Mouse (Mus musculus): ENCODE data around the gene 4933405L10Rik.

DNA sequence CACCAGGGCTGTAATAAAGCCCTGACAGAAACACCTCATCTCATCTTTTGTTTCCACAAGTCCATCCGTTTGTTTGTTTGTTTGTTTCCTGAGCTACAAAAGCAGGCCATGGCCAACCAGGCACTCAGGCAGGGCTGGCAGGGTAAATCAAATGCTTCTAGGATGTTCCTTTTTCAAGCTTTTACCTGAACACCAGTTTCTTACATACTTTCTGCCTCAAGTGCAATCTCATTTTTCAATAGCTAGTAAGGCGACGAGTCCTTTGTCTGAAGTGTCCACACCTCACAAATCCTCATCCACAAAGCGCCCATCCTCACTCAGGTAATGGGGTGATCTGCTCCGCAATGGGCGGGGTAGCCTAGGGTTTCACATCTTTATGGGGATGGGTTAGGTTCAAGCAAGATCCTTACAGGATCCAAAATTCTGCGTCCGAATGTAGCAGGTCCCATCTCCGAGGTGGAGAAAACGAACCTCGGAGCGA, 50.4 kb downstream of the 4933405L10Rik start:
- no peak for TF ChIP-seq POLR2A (IDR thresholded peaks at IDR 0.05; ENCODE audit: extremely low read depth, insufficient read depth, low read length)
- no peak for TF ChIP-seq CTCF (IDR thresholded peaks at IDR 0.05; ENCODE audit: extremely low read depth, insufficient read depth, low read length)
